Mouse (Mus musculus): Measurements from ENCODE around the gene Snx29. TPM values are rescaled to one million over a fixed set of nuclear protein-coding genes. Genes with fewer than 3 reads are reported as not detected.

Snx29 gene
- polyA plus RNA-seq, 2 experiments from 2014 or later: 11.7 to 16.1 TPM

DNA sequence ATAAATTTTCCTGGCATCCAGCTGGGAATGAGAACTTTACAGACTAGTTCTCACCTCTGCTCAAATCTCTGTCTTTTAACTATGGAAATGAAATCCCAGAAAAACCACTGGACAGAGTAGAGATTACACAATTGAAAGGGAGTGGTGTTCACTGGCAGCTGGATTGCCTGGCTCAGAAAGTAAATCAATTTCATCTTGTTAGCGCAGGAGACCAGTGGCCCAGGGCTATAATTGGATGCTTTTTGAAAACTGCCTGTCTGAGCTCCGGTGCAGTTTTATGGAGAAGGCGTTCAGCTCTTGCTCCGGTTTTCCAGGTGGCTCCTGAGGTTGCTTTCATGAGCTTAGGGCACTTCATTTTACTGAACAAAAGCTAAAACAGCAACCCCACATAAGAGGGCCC is 371.7 kb downstream of the Snx29 start:
- ATAC-seq: no peak

DNA sequence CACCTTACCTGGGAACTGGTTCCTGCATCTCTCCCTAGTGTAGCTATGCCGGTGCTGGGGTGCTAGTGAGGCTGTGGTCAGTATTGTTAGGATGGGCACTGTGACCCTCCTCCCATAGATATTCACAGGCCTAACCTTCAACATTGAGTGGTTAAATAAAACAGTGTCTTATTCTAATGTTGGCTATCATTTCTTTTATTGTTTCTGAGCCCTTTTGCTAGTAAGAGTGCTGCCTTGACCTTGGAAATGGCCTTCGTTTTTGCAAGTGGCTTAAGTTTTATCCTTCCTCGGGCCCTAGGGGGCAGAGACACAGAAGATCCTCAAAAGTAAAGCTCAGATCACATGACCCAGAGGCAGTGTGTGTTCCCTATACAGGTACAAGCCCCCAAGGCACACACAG is 374.1 kb downstream of the Snx29 start:
- no peak for ATAC-seq

DNA sequence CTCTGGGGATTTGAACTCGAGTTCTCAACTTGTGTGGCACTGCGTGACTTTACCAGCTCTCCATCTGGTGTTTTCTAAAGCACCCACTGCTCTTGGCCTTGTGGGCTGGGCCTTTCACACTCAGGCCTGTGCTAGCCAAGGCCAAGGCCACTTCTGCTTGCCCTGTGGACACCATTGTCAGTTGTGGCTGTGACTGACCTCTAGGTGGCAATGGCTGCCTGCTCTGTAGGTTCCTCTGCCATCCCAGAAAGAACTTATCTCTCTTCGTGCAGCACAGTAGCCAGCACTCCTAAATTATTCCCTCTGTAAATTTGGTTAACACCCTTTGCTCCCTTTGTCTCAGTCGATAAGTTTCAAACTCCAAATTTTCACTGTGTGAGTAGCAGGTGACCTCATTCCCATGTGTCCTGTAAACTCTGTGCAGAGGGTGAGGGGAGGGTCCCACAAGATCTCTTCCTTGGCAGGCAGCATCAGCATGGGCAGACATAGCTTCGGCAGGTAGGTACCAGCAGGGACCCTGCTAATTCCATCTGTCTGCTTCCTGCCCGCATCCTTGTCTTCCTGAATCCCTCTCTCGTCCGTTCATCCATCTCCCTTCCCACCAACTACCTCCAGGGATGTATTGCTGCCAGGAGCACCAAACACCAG is 375.1 kb downstream of the Snx29 start:
- no peak for ATAC-seq

- no peak for ATAC-seq
These were observed 378.9 kb downstream of the Snx29 start for GRCm38 (mm10) chr16:11701579-11701978.

DNA sequence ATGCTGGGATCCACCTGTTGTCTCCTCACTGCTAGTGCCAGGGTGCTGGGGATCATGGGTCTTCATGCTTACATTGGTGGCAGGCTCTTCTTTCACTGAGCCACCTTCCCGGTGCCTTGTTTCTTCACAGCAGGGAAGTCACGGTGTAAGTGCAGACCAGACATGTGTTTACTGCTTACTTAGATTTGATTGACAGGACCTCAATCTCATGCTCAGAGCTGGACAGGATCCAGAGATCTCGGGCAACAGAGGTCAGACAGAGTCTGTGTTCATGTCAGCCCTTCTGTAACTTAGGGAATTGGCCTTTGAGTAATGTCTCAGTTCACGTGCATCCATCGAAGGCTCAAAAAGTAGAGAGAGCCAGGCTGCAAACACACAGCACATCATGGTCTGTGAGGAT is 381.4 kb downstream of the Snx29 start:
- no peak for ATAC-seq

GRCm38 (mm10) chr16:11705456-11705855 is 382.7 kb downstream of the Snx29 start:
- ATAC-seq: no peak

DNA sequence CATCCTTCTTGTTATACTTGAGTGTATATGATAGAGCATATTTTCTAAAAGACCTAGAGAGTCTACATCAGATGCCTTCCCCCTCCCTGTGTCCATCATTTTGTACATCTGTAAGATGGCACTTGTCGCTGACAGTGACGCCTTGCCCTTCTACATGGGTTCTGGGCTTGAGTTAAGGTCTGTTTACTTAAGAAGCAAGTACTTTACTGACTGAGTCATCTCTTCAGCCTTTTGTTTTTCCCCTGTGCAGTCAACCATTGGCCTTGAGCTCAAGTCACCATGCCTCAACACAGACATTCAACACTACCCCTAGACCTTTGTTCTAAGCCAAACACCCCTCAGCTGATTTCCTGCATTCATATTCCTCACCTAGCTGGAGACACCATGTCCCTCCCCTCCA is 385.4 kb downstream of the Snx29 start:
- ATAC-seq: no peak

DNA sequence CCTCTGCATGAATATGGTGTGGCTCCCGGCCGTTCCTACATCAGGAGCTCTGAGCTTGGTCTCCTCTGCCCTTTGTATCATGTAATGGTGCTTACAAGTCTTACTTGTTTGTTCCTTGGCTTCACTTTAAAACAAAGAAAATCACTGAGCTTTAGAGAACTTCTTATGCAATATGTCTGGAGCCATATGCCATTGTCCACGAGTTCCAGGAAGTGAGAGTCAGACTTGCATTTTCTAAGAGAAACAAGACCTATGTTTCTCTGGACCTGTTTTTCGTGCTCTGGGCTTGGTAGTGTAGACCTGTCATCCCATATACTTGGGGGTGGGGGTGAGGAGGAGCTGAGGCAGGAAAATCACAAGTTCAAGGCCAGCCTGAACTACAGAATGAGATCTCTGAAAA is 386.7 kb downstream of the Snx29 start:
- no peak for ATAC-seq

DNA sequence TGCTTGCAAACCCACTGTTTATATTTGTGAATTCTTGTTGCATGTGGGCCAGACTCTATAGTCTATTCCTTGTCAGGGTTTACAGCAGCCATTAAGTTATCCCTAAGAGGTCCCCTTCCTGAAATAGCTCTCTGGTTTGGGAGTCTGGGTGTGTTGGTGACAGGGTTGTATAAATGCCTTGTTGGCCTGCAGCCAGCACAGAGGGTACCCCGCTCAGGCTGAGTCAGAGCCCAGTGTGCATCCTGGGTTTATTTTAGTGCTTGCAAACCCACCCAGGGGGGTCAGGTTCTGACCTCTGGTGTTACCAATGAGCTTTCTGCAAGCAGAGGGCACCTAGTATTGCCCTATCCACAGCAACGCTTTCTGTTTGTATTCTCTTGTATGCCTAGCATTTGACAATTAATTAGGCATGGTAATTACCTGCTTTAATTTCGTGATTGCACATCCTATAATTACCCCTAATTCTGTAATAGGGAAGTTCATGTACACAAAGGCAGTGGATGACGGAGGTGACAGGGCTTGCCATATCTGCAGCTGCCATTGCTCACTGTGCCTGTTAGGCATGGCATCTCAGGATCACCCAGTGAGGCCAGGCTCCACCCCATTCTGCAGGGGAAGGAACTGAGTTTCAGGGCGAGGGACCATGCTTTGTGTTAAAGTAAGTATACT is 387.4 kb downstream of the Snx29 start:
- ATAC-seq: no peak

GRCm38 (mm10) chr16:11713265-11713865 is 390.7 kb downstream of the Snx29 start:
- ATAC-seq: no peak

DNA sequence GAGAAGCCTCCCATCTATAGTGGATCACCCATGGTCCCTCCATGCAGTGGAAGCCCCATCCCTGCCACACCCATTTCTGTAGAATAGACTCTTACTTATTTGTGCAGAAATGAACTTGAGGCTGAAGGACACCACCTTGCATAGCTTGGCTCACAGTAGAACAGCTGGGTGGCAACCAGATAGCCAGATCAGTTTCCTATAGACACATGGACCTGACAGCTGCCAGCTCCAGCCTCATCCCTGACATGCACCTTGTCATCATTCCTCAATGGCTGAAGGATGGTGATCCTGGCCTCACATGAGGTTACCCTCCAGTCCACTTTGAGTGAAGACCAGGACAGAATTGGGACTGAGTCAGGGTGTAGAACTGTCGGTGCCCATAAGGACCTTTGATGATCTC is 394.2 kb downstream of the Snx29 start:
- no peak for ATAC-seq

- ATAC-seq: no peak
These were observed 403.2 kb downstream of the Snx29 start for GRCm38 (mm10) chr16:11725901-11726300.

DNA sequence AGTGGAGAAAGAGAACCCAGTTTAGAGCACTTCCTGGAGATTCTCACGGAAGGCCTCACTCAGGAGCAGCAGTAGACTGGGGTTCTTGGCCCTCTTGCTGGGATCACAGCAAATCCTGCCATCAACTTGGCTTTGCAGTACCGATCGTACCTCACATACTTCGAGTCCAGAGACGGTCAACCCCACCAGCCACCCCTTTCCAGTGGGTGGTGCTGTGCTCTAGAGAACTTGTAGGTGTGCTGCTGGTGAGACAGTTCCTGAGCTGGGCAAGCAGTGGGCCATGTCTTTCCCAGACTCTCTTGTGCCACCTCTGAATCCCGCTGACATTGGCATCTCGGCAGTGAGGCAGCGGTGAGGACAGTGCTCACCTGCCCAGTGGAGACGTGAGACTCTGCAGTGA is 404.6 kb downstream of the Snx29 start:
- ATAC-seq: no peak

- ATAC-seq: no peak
These were observed 405.4 kb downstream of the Snx29 start for GRCm38 (mm10) chr16:11728131-11728530.

DNA sequence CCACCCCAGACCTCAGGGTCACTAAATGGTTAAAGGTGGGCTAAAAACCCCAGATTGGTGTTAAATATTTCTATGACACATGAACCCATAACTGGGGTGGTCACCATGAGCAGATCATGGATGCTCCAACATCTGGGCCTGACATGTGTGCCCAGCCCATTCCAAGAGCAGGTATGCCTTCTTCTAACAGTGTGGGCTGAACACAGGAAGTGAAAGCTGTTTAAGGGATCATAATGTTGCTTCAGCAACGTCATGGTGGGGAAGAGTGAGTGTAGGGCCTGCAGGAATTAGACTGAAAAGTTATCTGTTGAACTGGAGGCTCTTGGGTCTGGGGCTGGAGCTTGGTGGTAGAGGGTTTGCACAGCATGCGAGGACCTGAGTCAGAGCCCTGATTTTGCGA is 405.9 kb downstream of the Snx29 start:
- no peak for ATAC-seq

DNA sequence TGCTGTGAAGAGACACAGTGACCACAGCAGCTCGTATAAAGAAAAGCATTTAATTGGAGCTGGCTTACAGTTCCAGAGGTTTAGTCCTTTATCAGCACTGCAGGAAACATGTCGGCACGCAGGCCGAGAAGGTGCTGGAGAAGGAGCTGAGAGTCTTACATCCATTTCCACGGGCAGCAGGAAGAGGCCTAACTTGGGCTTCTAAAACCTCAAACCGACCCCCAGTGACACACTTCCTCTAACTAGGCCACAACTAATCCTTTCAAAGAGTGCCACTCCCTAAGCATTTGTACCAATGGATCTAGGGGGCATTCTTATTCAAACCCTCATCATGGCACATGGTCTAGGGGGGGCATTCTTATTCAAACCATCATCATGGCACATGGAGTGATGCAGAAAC is 406.4 kb downstream of the Snx29 start:
- ATAC-seq: no peak

DNA sequence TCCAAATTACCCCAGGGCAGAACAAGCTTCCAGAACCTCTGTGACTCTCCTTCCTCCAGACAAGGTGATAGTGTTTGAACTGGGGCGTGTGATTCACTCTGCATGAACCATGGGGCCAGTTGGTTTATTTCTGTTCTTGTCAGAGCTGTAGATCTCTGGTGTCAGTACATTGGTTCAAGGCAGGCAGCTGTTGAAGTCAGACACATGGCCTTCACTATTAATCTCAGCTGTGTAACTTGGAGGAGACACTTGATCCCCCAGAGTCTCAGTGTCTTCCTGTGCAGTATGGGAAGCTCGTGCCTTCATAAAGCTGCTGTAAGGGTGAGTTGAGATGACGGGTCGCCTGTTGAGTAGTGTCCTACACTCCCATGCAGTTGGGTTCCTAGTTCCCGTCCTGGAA is 407.1 kb downstream of the Snx29 start:
- ATAC-seq: no peak

DNA sequence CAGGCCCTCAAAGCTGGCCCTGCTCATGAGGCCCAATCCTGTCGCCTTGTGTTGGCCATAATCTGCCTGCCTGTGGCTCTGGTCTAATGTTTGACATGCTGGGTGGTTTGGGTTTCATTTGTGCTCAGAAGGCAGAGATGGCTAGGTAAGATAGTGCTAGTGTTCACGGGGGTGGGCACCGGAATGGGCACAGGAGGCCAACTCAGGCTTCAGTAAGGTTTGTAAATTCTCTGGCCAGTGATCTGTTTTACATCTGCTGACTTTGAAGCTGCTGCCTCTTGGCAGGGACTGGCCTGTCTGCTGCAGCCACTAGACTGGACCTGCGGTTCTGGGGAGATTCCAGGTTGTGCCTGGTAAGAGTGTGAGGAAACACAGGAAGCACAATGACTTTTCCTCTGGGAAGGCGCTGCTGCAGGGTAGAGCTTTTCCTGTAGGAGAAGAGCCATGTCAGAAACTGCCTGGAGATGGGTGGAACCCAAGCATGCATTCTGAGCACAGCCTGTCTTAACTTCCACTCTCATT is 408.4 kb downstream of the Snx29 start:
- ATAC-seq: no peak

- ATAC-seq: no peak
These were observed 415.6 kb downstream of the Snx29 start for GRCm38 (mm10) chr16:11738341-11738740.

- ATAC-seq: no peak
These were observed 419.2 kb downstream of the Snx29 start for GRCm38 (mm10) chr16:11741951-11742350.

DNA sequence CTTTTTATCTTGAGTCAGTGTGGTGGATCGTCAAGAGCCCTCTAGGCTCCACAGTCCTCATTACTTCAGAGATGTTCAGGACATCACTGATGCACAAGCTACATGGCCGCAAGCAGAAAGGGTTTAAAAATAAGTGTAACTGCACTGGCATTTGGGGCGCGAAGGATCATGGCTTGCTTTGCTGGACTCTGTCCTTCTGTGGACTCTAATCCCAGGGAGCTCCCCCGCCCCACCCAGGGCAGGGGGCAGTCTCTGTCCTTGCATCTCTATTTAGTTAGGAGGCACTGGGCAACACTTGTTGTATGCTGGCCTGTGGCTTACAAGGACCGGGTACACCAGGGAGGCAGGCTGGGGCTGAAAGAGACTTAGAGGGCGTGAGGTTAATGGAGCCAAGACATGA is 419.6 kb downstream of the Snx29 start:
- ATAC-seq: no peak

- no peak for ATAC-seq
These were observed 420.3 kb downstream of the Snx29 start for GRCm38 (mm10) chr16:11743013-11743412.

- ATAC-seq: no peak
These were observed 421.0 kb downstream of the Snx29 start for GRCm38 (mm10) chr16:11743724-11744123.

GRCm38 (mm10) chr16:11746036-11746435 is 423.3 kb downstream of the Snx29 start:
- no peak for ATAC-seq
